Mouse (Mus musculus) liver, adult 2 months (tissue): ENCODE measurements around the gene Htr2a.

ENCODE experiments used
- CTCF ChIP-seq: fragments of 200-500 bp; IDR thresholded peaks from 2 replicates; pipeline ENCODE4 v1.5.1; 2011; ENCODE audit warnings: low read depth, low read length, control low read depth
- POLR2A ChIP-seq: fragments of 200-500 bp; IDR thresholded peaks from 2 replicates; pipeline ENCODE4 v1.6.1; 2011; ENCODE audit warnings: low read length, control low read depth; ENCODE audit not compliant: insufficient read depth; ENCODE audit errors: extremely low read depth

DNA sequence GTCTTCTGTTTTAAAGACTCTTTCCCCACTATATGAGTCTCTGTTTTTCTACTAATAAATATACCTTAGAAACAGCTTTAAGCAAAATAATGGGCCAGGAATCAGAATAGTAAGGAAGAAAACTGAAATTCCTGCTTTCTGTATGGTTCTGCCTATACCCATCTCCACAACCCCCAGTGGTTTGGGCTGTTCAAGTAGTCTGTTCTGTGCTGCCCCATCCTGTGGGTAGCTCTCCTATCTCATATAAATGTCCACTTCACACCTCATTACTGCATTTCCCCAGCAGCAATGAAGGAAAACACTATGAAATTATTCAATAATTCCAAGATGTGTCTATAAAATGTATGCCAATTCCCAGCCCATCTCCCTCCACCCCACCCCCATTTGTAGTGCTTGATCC is 56.8 kb downstream of the Htr2a start:
- TF ChIP-seq POLR2A (no peak), CTCF (no peak)
